Mouse (Mus musculus): Measurements from ENCODE around the gene Sdad1. TPM values are rescaled to one million over a fixed set of nuclear protein-coding genes. Genes with fewer than 3 reads are reported as not detected.

Gene Sdad1
- polyA plus RNA-seq, 1 experiment from 2014 or later: 29.0 TPM

- no peak for ATAC-seq (ENCODE audit: insufficient number of reproducible peaks, low FRiP score)
Observed at GRCm38 (mm10) chr5:92234939-92235557, 75.2 kb downstream of the Sdad1 start.

More at GRCm38 (mm10) chr5:92234939-92235557, 75.2 kb downstream of the Sdad1 start:
- Histone ChIP-seq H3K4me1 (replicated peaks) (no peaks in the 10 kb centered on the region), H3K27ac (ENCODE audit: poor library complexity, severe bottlenecking) (no peak overlapping the region), H3K4me2 (no peak overlapping the region), H3K27me3 (replicated peaks) (peaks cover 8% of the 10 kb centered on the region), H3K9me3 (replicated peaks) (no peaks in the 10 kb centered on the region), H3K36me3 (no peaks in the 10 kb centered on the region), H3K9ac (no peak overlapping the region), H3K4me3 (no peak overlapping the region)
- WGBS: 35% methylated on average over 5 of the region's 5 CpGs

Other genes with a start within 250 kb of the Sdad1 start
- gene G3bp2, start 226.8 kb downstream of the Sdad1 start, polyA plus RNA-seq (2016; fragmentation: Nextera tagmentation; extraction: Ambion mirVana): 186 and 193 TPM in 2 replicates
- 39.9 and 41.9 TPM in 2 replicates for gene Uso1, start 172.5 kb downstream of the Sdad1 start, polyA plus RNA-seq (2016; fragmentation: Nextera tagmentation; extraction: Ambion mirVana)
- gene U90926, start 95.1 kb downstream of the Sdad1 start, polyA plus RNA-seq (2016; fragmentation: Nextera tagmentation; extraction: Ambion mirVana): not detected in 2 replicates
- gene Ppef2, start 54.2 kb downstream of the Sdad1 start, polyA plus RNA-seq (2016; fragmentation: Nextera tagmentation; extraction: Ambion mirVana): not detected in 2 replicates
- gene Naaa, start 32.3 kb downstream of the Sdad1 start, polyA plus RNA-seq (2016; fragmentation: Nextera tagmentation; extraction: Ambion mirVana): 4.8 and 6.6 TPM in 2 replicates
- not detected in 2 replicates for gene Cxcl9, start 17.6 kb upstream of the Sdad1 start, polyA plus RNA-seq (2016; fragmentation: Nextera tagmentation; extraction: Ambion mirVana)
- gene Art3, start 21.3 kb upstream of the Sdad1 start, polyA plus RNA-seq (2016; fragmentation: Nextera tagmentation; extraction: Ambion mirVana): 37.5 and 41.5 TPM in 2 replicates
- gene Cxcl10, start 38.4 kb upstream of the Sdad1 start, polyA plus RNA-seq (2016; fragmentation: Nextera tagmentation; extraction: Ambion mirVana): 0.30 and 0.52 TPM in 2 replicates
- 42.6 and 44.6 TPM in 2 replicates for gene Nup54, start 124.7 kb upstream of the Sdad1 start, polyA plus RNA-seq (2016; fragmentation: Nextera tagmentation; extraction: Ambion mirVana)
- 17.7 and 18.0 TPM in 2 replicates for gene Scarb2, start 196.4 kb upstream of the Sdad1 start, polyA plus RNA-seq (2016; fragmentation: Nextera tagmentation; extraction: Ambion mirVana)
- not detected in 2 replicates for gene Fam47e, start 244.6 kb upstream of the Sdad1 start, polyA plus RNA-seq (2016; fragmentation: Nextera tagmentation; extraction: Ambion mirVana)